Mouse (Mus musculus): ENCODE measurements at regions not wholly inside any gene's neighbourhood (a gene's known extent, or its start where the extent isn't known, plus 50 kb on each side); places are given as distances from the start of the nearest gene placed in this dataset.

DNA sequence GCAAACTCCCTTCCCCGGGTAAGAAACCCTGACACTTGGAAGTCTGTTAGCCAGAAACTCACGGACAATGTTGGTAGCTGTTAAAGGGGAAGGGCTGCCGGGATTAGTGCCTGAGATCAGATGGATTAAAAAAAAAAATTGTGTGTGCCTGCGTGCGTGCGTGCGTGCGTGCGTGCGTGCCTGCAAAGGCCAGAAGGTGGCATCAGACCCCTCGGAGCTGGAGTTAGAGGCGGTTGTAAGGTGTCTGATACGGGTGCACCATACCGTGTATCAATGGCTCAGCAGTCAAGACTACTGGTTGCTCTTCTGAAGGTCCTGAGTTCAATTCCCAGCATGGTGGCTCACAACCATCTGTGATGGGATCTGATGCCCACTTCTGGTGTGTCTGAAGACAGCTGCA, 59.0 kb upstream of the Ccdc167 start:
- no peak overlapping the region for H3K4me3 ChIP-seq
- H3K27me3 ChIP-seq (ENCODE audit: control insufficient read depth, insufficient read depth, low read length), result no peaks in the 10 kb centered on the region
- H3K9ac ChIP-seq (ENCODE audit: low read depth, low read length), result no peak overlapping the region
- no peak overlapping the region for H3K27ac ChIP-seq
- no peak for TF ChIP-seq EP300 (IDR thresholded peaks at IDR 0.05; ENCODE audit: insufficient read depth, low read depth, low read length)
- H3K79me2 ChIP-seq (replicated peaks; ENCODE audit: control insufficient read depth, insufficient read depth, low read length), result no peaks in the 10 kb centered on the region
- H3K4me1 ChIP-seq (ENCODE audit: control insufficient read depth, insufficient read depth, low read length), result no peaks in the 10 kb centered on the region
- no peaks in the 10 kb centered on the region for H3K36me3 ChIP-seq (ENCODE audit: control insufficient read depth, insufficient read depth, low read length)
- intact Hi-C loops (cut with DNase I), result no loop called here
- 83% methylated on average over 14 of the region's 14 CpGs for WGBS
- DNase-seq, result no peak

DNA sequence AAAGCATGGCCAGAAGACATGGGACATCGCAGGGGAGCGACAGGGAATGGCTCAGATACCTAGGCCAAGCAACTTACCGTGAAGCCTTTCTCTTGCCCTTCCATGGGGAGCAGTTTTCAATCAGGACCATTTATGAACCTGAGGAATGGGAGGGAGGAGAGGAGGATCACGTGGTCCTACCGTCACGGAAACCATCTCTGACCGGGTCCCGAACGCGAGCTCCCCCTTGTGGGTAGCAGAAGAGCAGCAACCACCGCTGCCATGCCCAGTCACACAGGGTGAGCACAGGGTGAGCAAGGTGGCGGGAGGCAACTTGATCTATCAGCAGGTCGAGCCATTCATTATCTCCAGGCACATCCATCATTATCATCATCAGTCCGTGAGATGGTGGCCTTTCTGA, 56.5 kb upstream of the Ccdc167 start:
- H3K27ac ChIP-seq, result no peak overlapping the region
- no peak for TF ChIP-seq POLR2A (IDR thresholded peaks at IDR 0.05; ENCODE audit: insufficient read depth, low read depth, low read length)
- no peak for TF ChIP-seq EP300 (IDR thresholded peaks at IDR 0.05; ENCODE audit: insufficient read depth, low read depth, low read length)
- TF ChIP-seq CTCF (IDR thresholded peaks at IDR 0.05), result peak; percentile 80
- intact Hi-C loops (cut with DNase I), result no loop called here

DNA sequence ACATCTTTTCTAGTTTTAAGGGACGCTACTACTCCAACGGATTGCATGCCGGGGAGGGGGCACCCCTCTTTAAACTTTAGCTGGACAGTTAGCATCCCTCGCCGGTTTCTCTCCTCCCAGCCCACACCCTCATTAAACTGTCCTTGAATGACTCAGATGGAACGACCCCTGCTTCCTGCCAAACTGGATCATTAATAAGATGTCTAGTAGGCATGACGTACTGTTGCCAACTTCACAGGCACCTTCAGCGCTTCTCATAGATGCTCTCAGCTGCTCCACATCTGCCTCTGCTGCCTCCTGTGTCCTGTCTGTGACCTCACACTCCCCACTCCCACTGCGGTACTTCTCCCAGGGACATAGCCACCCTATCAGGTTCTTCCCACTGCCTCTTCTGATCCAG, 54.1 kb upstream of the Ccdc167 start:
- WGBS, result 74% methylated on average over 9 of the region's 9 CpGs

More for the DNA sequence above, 56.5 kb upstream of the Ccdc167 start:
- DNase-seq, result peak; percentile 31 to 50
- Histone ChIP-seq H3K4me3 (no peak overlapping the region), H3K79me2 (replicated peaks; ENCODE audit: control insufficient read depth, insufficient read depth, low read length) (no peaks in the 10 kb centered on the region), H3K9ac (ENCODE audit: low read depth, low read length) (no peak overlapping the region), H3K4me1 (ENCODE audit: control insufficient read depth, insufficient read depth, low read length) (no peaks in the 10 kb centered on the region), H3K36me3 (ENCODE audit: control insufficient read depth, insufficient read depth, low read length) (no peaks in the 10 kb centered on the region), H3K27me3 (ENCODE audit: control insufficient read depth, insufficient read depth, low read length) (no peaks in the 10 kb centered on the region)
- 25% methylated on average over 14 of the region's 14 CpGs for WGBS

DNA sequence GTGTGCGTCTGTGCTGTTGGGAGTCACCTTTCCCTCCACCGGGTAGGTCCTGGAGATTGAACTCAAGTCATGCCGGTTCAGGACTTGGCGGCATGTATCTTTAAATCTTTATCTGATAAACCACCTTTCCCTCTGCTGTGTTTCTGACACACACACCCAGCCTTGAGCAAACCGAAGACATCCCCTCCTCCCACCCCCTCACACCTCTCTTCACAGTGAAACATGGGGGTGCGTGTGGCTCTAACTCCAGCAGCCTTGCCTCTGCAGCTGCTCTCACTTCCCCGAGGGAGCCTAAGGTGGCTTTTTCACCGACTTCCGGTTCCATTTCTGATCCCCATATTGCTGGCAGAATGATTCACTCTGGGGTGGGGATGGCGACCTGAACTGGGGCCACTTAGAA, 52.8 kb upstream of the Ccdc167 start:
- no peaks in the 10 kb centered on the region for H3K36me3 ChIP-seq (ENCODE audit: control insufficient read depth, insufficient read depth, low read length)
- no peaks in the 10 kb centered on the region for H3K79me2 ChIP-seq (replicated peaks; ENCODE audit: control insufficient read depth, insufficient read depth, low read length)
- no peak overlapping the region for H3K27ac ChIP-seq
- H3K4me3 ChIP-seq, result no peak overlapping the region
- no peak overlapping the region for H3K9ac ChIP-seq (ENCODE audit: low read depth, low read length)
- no peaks in the 10 kb centered on the region for H3K27me3 ChIP-seq (ENCODE audit: control insufficient read depth, insufficient read depth, low read length)
- WGBS, result 78% methylated on average over 10 of the region's 10 CpGs
- no peak for TF ChIP-seq POLR2A (IDR thresholded peaks at IDR 0.05; ENCODE audit: insufficient read depth, low read depth, low read length)
- no peak for TF ChIP-seq EP300 (IDR thresholded peaks at IDR 0.05; ENCODE audit: insufficient read depth, low read depth, low read length)
- TF ChIP-seq CTCF (IDR thresholded peaks at IDR 0.05), result no peak
- DNase-seq, result no peak
- no peaks in the 10 kb centered on the region for H3K4me1 ChIP-seq (ENCODE audit: control insufficient read depth, insufficient read depth, low read length)
- intact Hi-C loops (cut with DNase I), result no loop called here

More for the DNA sequence above, 54.1 kb upstream of the Ccdc167 start:
- no peak for DNase-seq
- intact Hi-C loops (cut with DNase I), result no loop called here
- no peak for TF ChIP-seq EP300 (IDR thresholded peaks at IDR 0.05; ENCODE audit: insufficient read depth, low read depth, low read length)
- no peak for TF ChIP-seq CTCF (IDR thresholded peaks at IDR 0.05)
- no peak for TF ChIP-seq POLR2A (IDR thresholded peaks at IDR 0.05; ENCODE audit: insufficient read depth, low read depth, low read length)
- Histone ChIP-seq H3K4me1 (ENCODE audit: control insufficient read depth, insufficient read depth, low read length) (no peaks in the 10 kb centered on the region), H3K27me3 (ENCODE audit: control insufficient read depth, insufficient read depth, low read length) (no peaks in the 10 kb centered on the region), H3K36me3 (ENCODE audit: control insufficient read depth, insufficient read depth, low read length) (no peaks in the 10 kb centered on the region), H3K79me2 (replicated peaks; ENCODE audit: control insufficient read depth, insufficient read depth, low read length) (no peaks in the 10 kb centered on the region), H3K9ac (ENCODE audit: low read depth, low read length) (no peak overlapping the region), H3K4me3 (no peak overlapping the region), H3K27ac (no peak overlapping the region)

DNA sequence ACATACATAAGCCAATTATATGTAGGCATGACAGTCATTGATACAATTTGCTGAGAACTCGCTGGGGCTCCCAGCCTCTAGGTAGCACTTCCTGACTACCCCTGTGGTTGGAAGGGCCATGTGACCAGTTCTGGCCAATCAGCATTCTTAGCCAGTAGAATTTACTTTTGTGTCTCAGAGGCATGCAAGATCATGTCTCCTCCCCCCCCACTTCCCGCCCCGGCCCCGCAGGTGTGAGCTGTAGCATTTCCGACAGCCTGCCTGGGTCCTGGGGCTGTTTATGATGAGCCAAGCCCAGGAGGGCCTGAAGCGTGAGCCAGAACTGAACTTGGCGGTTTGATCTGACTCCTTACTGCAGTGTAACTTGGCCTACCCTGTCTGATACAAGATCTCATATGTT, 52.3 kb upstream of the Ccdc167 start:
- H3K36me3 ChIP-seq (ENCODE audit: control insufficient read depth, insufficient read depth, low read length), result no peaks in the 10 kb centered on the region
- no peak overlapping the region for H3K27ac ChIP-seq

DNA sequence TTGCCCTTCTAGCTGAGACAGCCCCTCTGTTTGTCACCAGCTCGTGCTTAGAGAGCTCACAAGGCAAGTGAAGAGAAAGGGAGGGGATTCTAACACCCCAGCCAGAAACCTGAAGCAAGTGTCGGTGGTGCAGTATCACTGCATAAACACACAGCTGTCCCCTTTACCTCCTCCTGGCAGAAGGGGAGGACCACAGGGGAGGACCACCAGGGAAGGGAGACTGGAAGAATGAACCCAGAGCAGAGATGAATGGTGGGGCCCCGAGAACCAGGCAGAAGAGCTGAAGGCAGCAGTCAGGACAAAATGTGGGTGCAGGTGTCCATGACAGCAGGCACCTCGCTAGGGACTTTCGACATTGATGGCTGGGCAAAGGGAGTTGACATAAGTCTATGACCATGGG, 51.8 kb upstream of the Ccdc167 start:
- H3K36me3 ChIP-seq (ENCODE audit: control insufficient read depth, insufficient read depth, low read length), result no peaks in the 10 kb centered on the region
- H3K27me3 ChIP-seq (ENCODE audit: control insufficient read depth, insufficient read depth, low read length), result no peaks in the 10 kb centered on the region

More for the DNA sequence above, 52.3 kb upstream of the Ccdc167 start:
- Histone ChIP-seq H3K4me3 (no peak overlapping the region), H3K27me3 (ENCODE audit: control insufficient read depth, insufficient read depth, low read length) (no peaks in the 10 kb centered on the region), H3K79me2 (replicated peaks; ENCODE audit: control insufficient read depth, insufficient read depth, low read length) (no peaks in the 10 kb centered on the region), H3K4me1 (ENCODE audit: control insufficient read depth, insufficient read depth, low read length) (no peaks in the 10 kb centered on the region), H3K9ac (ENCODE audit: low read depth, low read length) (no peak overlapping the region)
- WGBS, result 63% methylated on average over 7 of the region's 7 CpGs
- TF ChIP-seq EP300 (IDR thresholded peaks at IDR 0.05; ENCODE audit: insufficient read depth, low read depth, low read length) (no peak), CTCF (IDR thresholded peaks at IDR 0.05) (no peak), POLR2A (IDR thresholded peaks at IDR 0.05; ENCODE audit: insufficient read depth, low read depth, low read length) (no peak)
- intact Hi-C loops (cut with DNase I), result no loop called here
- DNase-seq, result peak in 1 of 2 experiments; percentile 15

More for the DNA sequence above, 51.8 kb upstream of the Ccdc167 start:
- no peak for DNase-seq
- TF ChIP-seq POLR2A (IDR thresholded peaks at IDR 0.05; ENCODE audit: insufficient read depth, low read depth, low read length) (no peak), CTCF (IDR thresholded peaks at IDR 0.05) (no peak), EP300 (IDR thresholded peaks at IDR 0.05; ENCODE audit: insufficient read depth, low read depth, low read length) (no peak)
- H3K27ac ChIP-seq, result no peak overlapping the region
- no peak overlapping the region for H3K9ac ChIP-seq (ENCODE audit: low read depth, low read length)
- no peaks in the 10 kb centered on the region for H3K4me1 ChIP-seq (ENCODE audit: control insufficient read depth, insufficient read depth, low read length)
- WGBS, result 71% methylated on average over 5 of the region's 5 CpGs
- no peak overlapping the region for H3K4me3 ChIP-seq
- H3K79me2 ChIP-seq (replicated peaks; ENCODE audit: control insufficient read depth, insufficient read depth, low read length), result no peaks in the 10 kb centered on the region
- intact Hi-C loops (cut with DNase I), result no loop called here

All from heart, adult 2 months (tissue).